Comparison of ENCODE assay signal across 10 mouse cellular contexts in the genomic region with DNA sequence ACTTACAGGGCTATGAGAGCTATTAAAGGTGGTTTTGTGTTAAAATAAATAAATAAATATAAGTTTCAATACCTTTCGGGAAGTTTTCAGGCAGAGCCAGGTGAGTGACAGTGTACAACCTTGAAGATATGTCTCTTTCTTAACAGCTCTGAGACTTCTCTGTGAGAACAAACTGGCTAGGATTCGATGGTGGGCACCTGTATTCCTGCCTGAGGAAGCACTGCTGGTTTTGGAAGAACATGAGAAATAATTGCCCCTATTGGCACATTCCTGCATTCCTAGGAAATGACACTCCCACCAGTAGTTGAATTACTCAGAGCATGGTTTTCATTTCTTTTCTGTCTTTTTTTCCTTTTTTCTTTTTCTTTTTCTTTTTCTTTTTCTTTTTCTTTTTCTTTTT.
DNase-seq lines count a peak whose midpoint lies in the region; ATAC-seq lines count a peak whose summit lies in the region.
"Had no signal": no experiment of that assay in that cellular context is flagged by ENCODE, and none has a peak within 500 bp of the region (broad histone marks: within the 10 kb centered on the region; RNA-seq: fewer than 3 reads in every experiment).

No protein-coding gene starts in this region.

- H3K27me3 ChIP-seq in heart, embryonic 16.5 days (ENCODE audit: control insufficient read depth, insufficient read depth, low read length): no peaks in the 10 kb centered on the region
- no peaks in the 10 kb centered on the region for H3K27me3 ChIP-seq in neural tube, embryonic 12.5 days (replicated peaks)
- no peaks in the 10 kb centered on the region for H3K27me3 ChIP-seq in kidney, embryonic 16.5 days (ENCODE audit: insufficient read depth, low read length)
- H3K27me3 ChIP-seq in stomach, embryonic 16.5 days (ENCODE audit: control insufficient read depth, insufficient read depth, low read length): no peaks in the 10 kb centered on the region
- H3K27me3 ChIP-seq: forebrain, embryonic 12.5 days had no signal

- H3K36me3 ChIP-seq in heart, embryonic 16.5 days (ENCODE audit: control insufficient read depth, insufficient read depth): no peaks in the 10 kb centered on the region
- H3K36me3 ChIP-seq in neural tube, embryonic 12.5 days: no peaks in the 10 kb centered on the region
- no peaks in the 10 kb centered on the region for H3K36me3 ChIP-seq in kidney, embryonic 16.5 days (ENCODE audit: insufficient read depth, low read length)
- H3K36me3 ChIP-seq in stomach, embryonic 16.5 days (ENCODE audit: control insufficient read depth, insufficient read depth, low read length): no peaks in the 10 kb centered on the region
- H3K36me3 ChIP-seq: forebrain, embryonic 12.5 days; G1E had no signal

- peaks cover 14% of the 10 kb centered on the region for H3K4me1 ChIP-seq in heart, embryonic 16.5 days (ENCODE audit: control insufficient read depth, insufficient read depth, low read length)
- peaks cover 18% of the 10 kb centered on the region for H3K4me1 ChIP-seq in neural tube, embryonic 12.5 days
- peaks cover 22% of the 10 kb centered on the region for H3K4me1 ChIP-seq in kidney, embryonic 16.5 days (ENCODE audit: insufficient read depth, low read length)
- peaks cover 16% of the 10 kb centered on the region; the same call in 1 of the 2 replicates for H3K4me1 ChIP-seq in stomach, embryonic 16.5 days (ENCODE audit: control insufficient read depth, insufficient read depth, low read length)

- ATAC-seq in heart, embryonic 16.5 days (replicated peaks; ENCODE audit: extremely low read depth, insufficient read depth, low FRiP score): no peak
- ATAC-seq in neural tube, embryonic 12.5 days (ENCODE audit: low FRiP score, low read depth): no peak
- no peak for ATAC-seq in kidney, embryonic 16.5 days (ENCODE audit: low FRiP score, low TSS enrichment)
- ATAC-seq in stomach, embryonic 16.5 days (ENCODE audit: insufficient read depth, low FRiP score): no peak

- peak overlapping the region; percentile 20; the same call in 1 of the 2 replicates for H3K9ac ChIP-seq in heart, embryonic 16.5 days (ENCODE audit: low read length)
- H3K9ac ChIP-seq in neural tube, embryonic 12.5 days: no peak overlapping the region
- H3K9ac ChIP-seq in kidney, embryonic 16.5 days (replicated peaks; ENCODE audit: low read length): no peak overlapping the region
- no peak overlapping the region; the same call in 1 of the 2 replicates for H3K9ac ChIP-seq in stomach, embryonic 16.5 days (ENCODE audit: low read length)

- H3K9me3 ChIP-seq in heart, embryonic 16.5 days (replicated peaks; ENCODE audit: control insufficient read depth, low read length): no peaks in the 10 kb centered on the region
- H3K9me3 ChIP-seq in neural tube, embryonic 12.5 days: no peaks in the 10 kb centered on the region
- no peaks in the 10 kb centered on the region for H3K9me3 ChIP-seq in kidney, embryonic 16.5 days (ENCODE audit: low read length)
- no peaks in the 10 kb centered on the region for H3K9me3 ChIP-seq in stomach, embryonic 16.5 days (replicated peaks; ENCODE audit: control insufficient read depth, low read length)
- H3K9me3 ChIP-seq: forebrain, embryonic 12.5 days had no signal

- no peak for DNase-seq in heart, postnatal 14 days
- no peak for DNase-seq in neural tube, embryonic 10.5 days (ENCODE audit: extremely low spot score, low spot score)
- no peak for DNase-seq in B cell, adult 2 months
- DNase-seq in cerebellum, adult 11-12 months: no peak

- H3K27ac ChIP-seq in heart, embryonic 16.5 days (ENCODE audit: low read length): peak overlapping the region; percentile 89
- H3K27ac ChIP-seq in neural tube, embryonic 12.5 days: no peak overlapping the region
- H3K27ac ChIP-seq in kidney, embryonic 16.5 days (ENCODE audit: low read length): peak overlapping the region; percentile 97
- peak overlapping the region; percentile 96 for H3K27ac ChIP-seq in stomach, embryonic 16.5 days (ENCODE audit: low read length)
- H3K27ac ChIP-seq: forebrain, embryonic 12.5 days had no signal

- intact Hi-C loops in heart, postnatal 14 days (cut with DNase I): no loop called here

- peak overlapping the region; percentile 56 for H3K4me2 ChIP-seq in heart, embryonic 16.5 days (ENCODE audit: low read depth, low read length)
- H3K4me2 ChIP-seq in neural tube, embryonic 12.5 days (replicated peaks): peak overlapping the region; percentile 46; the same call in 1 of the 2 replicates
- peak overlapping the region; percentile 44 for H3K4me2 ChIP-seq in kidney, embryonic 16.5 days (replicated peaks; ENCODE audit: low read depth, low read length)
- H3K4me2 ChIP-seq in stomach, embryonic 16.5 days (ENCODE audit: low read depth, low read length): peak overlapping the region; percentile 34

- H3K4me3 ChIP-seq in heart, embryonic 16.5 days (ENCODE audit: low read length): peak overlapping the region; percentile 17
- no peak overlapping the region for H3K4me3 ChIP-seq in neural tube, embryonic 12.5 days
- no peak overlapping the region for H3K4me3 ChIP-seq in kidney, embryonic 16.5 days (ENCODE audit: low read length)
- H3K4me3 ChIP-seq in stomach, embryonic 16.5 days (replicated peaks; ENCODE audit: low read length): no peak overlapping the region
- H3K4me3 ChIP-seq: forebrain, embryonic 12.5 days had no signal

- 55% methylated on average over 2 of the region's 2 CpGs for WGBS in heart, embryonic 16.5 days
- 74% methylated on average over 2 of the region's 2 CpGs for WGBS in neural tube, embryonic 12.5 days
- 61% methylated on average over 2 of the region's 2 CpGs for WGBS in kidney, embryonic 16.5 days
- WGBS in stomach, embryonic 16.5 days: 64% methylated on average over 2 of the region's 2 CpGs
